Mouse (Mus musculus) liver, embryonic 11.5 days (tissue): ENCODE data around the gene Adgrv1. TPM values are rescaled to one million over a fixed set of nuclear protein-coding genes. Genes with fewer than 3 reads are reported as not detected.

Experiments
- ATAC-seq: fragments of 200-750 bp; cut with Nextera tagmentation; replicated peaks from 2 replicates; pipeline ENCODE4 v1.8.0; 2017; ENCODE audit warnings: moderate number of reproducible peaks, mild to moderate bottlenecking, moderate TSS enrichment, moderate library complexity; ENCODE audit not compliant: low FRiP score
- DNase-seq: peaks from one replicate; pipeline ENCODE4 v3.0.0-alpha.2; 2017; ENCODE audit warnings: low spot score
- H3K27ac ChIP-seq: fragments of 300-500 bp; sonication (generic); 2 replicates; pipeline ENCODE4 v1.5.1; 2014; ENCODE audit warnings: mild to moderate bottlenecking, low read depth, low read length, control low read depth
- H3K27me3 ChIP-seq: fragments of 300-500 bp; sonication (generic); replicated peaks from 2 replicates; pipeline ENCODE4 v1.6.1; 2014; ENCODE audit warnings: low read length, mixed read lengths; ENCODE audit not compliant: control insufficient read depth, insufficient read depth
- H3K36me3 ChIP-seq: fragments of 300-500 bp; sonication (generic); 2 replicates; pipeline ENCODE4 v1.6.1; 2014; ENCODE audit warnings: mild to moderate bottlenecking, low read length, moderate library complexity, mixed read lengths; ENCODE audit not compliant: control insufficient read depth, insufficient read depth
- H3K4me1 ChIP-seq: fragments of 300-500 bp; sonication (generic); replicated peaks from 2 replicates; pipeline ENCODE4 v1.6.1; 2014; ENCODE audit warnings: low read length, mixed read lengths; ENCODE audit not compliant: control insufficient read depth, insufficient read depth
- H3K4me2 ChIP-seq: fragments of 300-500 bp; sonication (generic); 2 replicates; pipeline ENCODE4 v1.6.1; 2014; ENCODE audit warnings: mild to moderate bottlenecking, control low read depth, moderate library complexity
- H3K4me3 ChIP-seq: fragments of 300-500 bp; sonication (generic); 2 replicates; pipeline ENCODE4 v1.5.1; 2014; ENCODE audit warnings: low read depth, low read length, control low read depth
- H3K9ac ChIP-seq: fragments of 300-500 bp; sonication (generic); 2 replicates; pipeline ENCODE4 v1.6.1; 2014; ENCODE audit warnings: low read depth, low read length, control low read depth
- H3K9me3 ChIP-seq: fragments of 300-500 bp; sonication (generic); 2 replicates; pipeline ENCODE4 v1.6.1; 2016; ENCODE audit warnings: low read length, inconsistent platforms, mixed read lengths; ENCODE audit not compliant: control insufficient read depth
- whole genome bisulfite sequencing: fragments of 180-500 bp; shearing (Covaris S2); extraction: QIAGEN DNeasy Blood & Tissue Kit; methylation state at CpG from one replicate; pipeline ENCODE4 v1.1.7; 2014; 5-methylcytosine and 5-hydroxymethylcytosine counted together
- polyA plus RNA-seq: library from polyadenylated mRNA; unstranded; fragments of >200 nt; fragmentation: Nextera tagmentation; extraction: Ambion mirVana; gene quantifications from 2 replicates; pipeline ENCODE4 v1.2.1, GENCODE M21; 2014

The Adgrv1 gene
- polyA plus RNA-seq, 1 experiment from 2014 or later: 0.58 TPM

GRCm38 (mm10) chr13:81103794-81104193, 529.2 kb downstream of the Adgrv1 start:
- no peak overlapping the region for H3K4me2 ChIP-seq
- no peak overlapping the region for H3K9ac ChIP-seq
- no peak overlapping the region for H3K4me3 ChIP-seq
- DNase-seq: no peak
- 62% methylated on average over 4 of the region's 4 CpGs for WGBS
- no peaks in the 10 kb centered on the region for H3K36me3 ChIP-seq
- no peaks in the 10 kb centered on the region for H3K4me1 ChIP-seq
- H3K9me3 ChIP-seq: no peaks in the 10 kb centered on the region
- H3K27me3 ChIP-seq: no peaks in the 10 kb centered on the region
- no peak overlapping the region for H3K27ac ChIP-seq
- ATAC-seq: no peak

DNA sequence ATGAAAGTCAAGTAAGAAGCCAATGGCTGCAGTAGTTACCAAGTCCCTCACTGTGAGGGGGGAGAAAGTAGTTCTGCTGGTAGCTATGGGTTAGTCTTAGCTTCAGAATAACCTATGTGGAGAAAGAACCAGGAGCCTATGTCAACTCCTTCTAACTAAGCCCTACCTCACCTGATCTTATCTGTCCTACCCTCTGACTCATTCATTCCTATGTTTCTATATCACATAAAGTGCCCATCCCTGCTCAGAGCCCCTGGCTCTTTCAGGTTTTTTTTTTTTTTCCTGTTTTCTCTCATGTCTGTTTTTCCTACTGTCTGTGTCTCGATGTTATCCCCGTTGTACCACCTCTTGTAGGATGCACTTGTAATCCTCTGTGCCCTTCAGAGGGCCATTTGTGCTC, 536.5 kb downstream of the Adgrv1 start:
- Histone ChIP-seq H3K4me1 (no peaks in the 10 kb centered on the region), H3K9me3 (no peaks in the 10 kb centered on the region), H3K4me2 (no peak overlapping the region), H3K4me3 (no peak overlapping the region), H3K9ac (no peak overlapping the region), H3K36me3 (no peaks in the 10 kb centered on the region), H3K27ac (no peak overlapping the region), H3K27me3 (no peaks in the 10 kb centered on the region)
- DNase-seq: no peak
- 86% methylated on average over 2 of the region's 2 CpGs for WGBS
- ATAC-seq: no peak

DNA sequence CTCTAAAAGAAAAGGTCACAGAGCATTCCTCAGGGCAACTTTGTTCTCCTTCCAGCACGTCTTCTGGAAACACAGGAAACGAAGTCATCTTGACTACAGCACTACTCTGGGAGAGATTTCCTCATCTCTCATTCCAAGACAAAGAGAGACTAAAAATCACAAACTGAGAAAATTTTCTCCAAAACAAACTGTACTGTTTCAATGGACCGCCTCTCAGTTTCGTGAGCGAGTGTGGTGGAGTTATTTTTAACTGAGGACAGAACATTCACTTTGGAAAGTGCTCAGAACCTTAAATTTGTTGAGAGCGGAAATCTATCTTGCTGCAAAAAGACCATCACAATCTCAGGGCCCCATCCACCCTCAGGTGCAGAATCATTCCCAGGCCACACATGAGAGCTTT, 538.4 kb downstream of the Adgrv1 start:
- no peak for ATAC-seq
- 84% methylated on average over 6 of the region's 6 CpGs for WGBS
- no peak overlapping the region for H3K4me3 ChIP-seq

GRCm38 (mm10) chr13:81090051-81090836, 542.7 kb downstream of the Adgrv1 start:
- no peak overlapping the region for H3K4me2 ChIP-seq
- H3K36me3 ChIP-seq: no peaks in the 10 kb centered on the region
- H3K4me1 ChIP-seq: no peaks in the 10 kb centered on the region
- WGBS: 90% methylated on average over 1 of the region's 1 CpGs
- H3K9ac ChIP-seq: no peak overlapping the region
- H3K9me3 ChIP-seq: no peaks in the 10 kb centered on the region
- H3K4me3 ChIP-seq: no peak overlapping the region
- no peaks in the 10 kb centered on the region for H3K27me3 ChIP-seq
- H3K27ac ChIP-seq: no peak overlapping the region
- ATAC-seq (no peak), DNase-seq (no peak)

More for the DNA sequence above, 538.4 kb downstream of the Adgrv1 start:
- Histone ChIP-seq H3K27me3 (no peaks in the 10 kb centered on the region), H3K4me2 (no peak overlapping the region), H3K36me3 (no peaks in the 10 kb centered on the region), H3K9ac (no peak overlapping the region), H3K27ac (no peak overlapping the region), H3K4me1 (no peaks in the 10 kb centered on the region), H3K9me3 (no peaks in the 10 kb centered on the region)
- no peak for DNase-seq

- H3K27me3 ChIP-seq: no peaks in the 10 kb centered on the region
- WGBS: 67% methylated on average over 2 of the region's 2 CpGs
- H3K9me3 ChIP-seq: no peaks in the 10 kb centered on the region
- H3K36me3 ChIP-seq: no peaks in the 10 kb centered on the region
- H3K4me1 ChIP-seq: no peaks in the 10 kb centered on the region
- H3K4me2 ChIP-seq: no peak overlapping the region
- ATAC-seq: no peak
- H3K27ac ChIP-seq: no peak overlapping the region
- no peak overlapping the region for H3K4me3 ChIP-seq
- no peak for DNase-seq
- H3K9ac ChIP-seq: no peak overlapping the region
Observed at GRCm38 (mm10) chr13:81086969-81087682, 545.8 kb downstream of the Adgrv1 start.

DNA sequence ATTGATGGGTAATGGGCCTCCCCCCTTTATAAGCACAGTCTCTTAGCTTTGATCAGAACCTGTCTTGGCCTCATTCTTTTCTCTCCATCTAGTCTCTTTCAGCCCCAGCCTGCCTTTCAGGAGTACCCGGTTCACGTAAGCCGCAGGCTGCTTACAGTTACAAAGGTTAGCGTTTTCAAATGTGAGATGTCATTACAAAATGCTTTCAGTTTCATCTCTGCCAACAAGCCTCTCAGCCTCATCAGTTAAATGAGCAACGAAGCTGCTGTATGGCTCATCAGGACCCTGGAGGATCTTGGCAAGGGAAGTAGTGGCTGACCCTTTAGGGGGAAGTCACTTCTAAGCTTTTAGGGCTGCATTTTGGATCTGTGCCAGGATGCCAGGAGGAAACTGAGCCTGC, 560.7 kb downstream of the Adgrv1 start:
- Histone ChIP-seq H3K9ac (no peak overlapping the region), H3K27me3 (no peaks in the 10 kb centered on the region), H3K4me2 (no peak overlapping the region), H3K4me3 (no peak overlapping the region), H3K4me1 (no peaks in the 10 kb centered on the region), H3K36me3 (no peaks in the 10 kb centered on the region), H3K9me3 (no peaks in the 10 kb centered on the region), H3K27ac (no peak overlapping the region)
- WGBS: 88% methylated on average over 5 of the region's 5 CpGs
- DNase-seq (no peak), ATAC-seq (no peak)

- no peaks in the 10 kb centered on the region for H3K36me3 ChIP-seq
- H3K27ac ChIP-seq: no peak overlapping the region
- H3K4me1 ChIP-seq: no peaks in the 10 kb centered on the region
- H3K4me3 ChIP-seq: no peak overlapping the region
- ATAC-seq (no peak), DNase-seq (no peak)
- WGBS: 68% methylated on average over 4 of the region's 4 CpGs
- H3K9ac ChIP-seq: no peak overlapping the region
- H3K4me2 ChIP-seq: no peak overlapping the region
- no peaks in the 10 kb centered on the region for H3K9me3 ChIP-seq
- H3K27me3 ChIP-seq: no peaks in the 10 kb centered on the region
Observed at GRCm38 (mm10) chr13:81051448-81051847, 581.5 kb downstream of the Adgrv1 start.

- no peak for ATAC-seq
- no peak for DNase-seq
- H3K4me3 ChIP-seq: no peak overlapping the region
- WGBS: 62% methylated on average over 5 of the region's 5 CpGs
- no peak overlapping the region for H3K27ac ChIP-seq
- H3K36me3 ChIP-seq: no peaks in the 10 kb centered on the region
- H3K4me2 ChIP-seq: no peak overlapping the region
- no peak overlapping the region for H3K9ac ChIP-seq
- H3K4me1 ChIP-seq: no peaks in the 10 kb centered on the region
- H3K9me3 ChIP-seq: no peaks in the 10 kb centered on the region
- no peaks in the 10 kb centered on the region for H3K27me3 ChIP-seq
Observed at GRCm38 (mm10) chr13:81050911-81051310, 582.0 kb downstream of the Adgrv1 start.

DNA sequence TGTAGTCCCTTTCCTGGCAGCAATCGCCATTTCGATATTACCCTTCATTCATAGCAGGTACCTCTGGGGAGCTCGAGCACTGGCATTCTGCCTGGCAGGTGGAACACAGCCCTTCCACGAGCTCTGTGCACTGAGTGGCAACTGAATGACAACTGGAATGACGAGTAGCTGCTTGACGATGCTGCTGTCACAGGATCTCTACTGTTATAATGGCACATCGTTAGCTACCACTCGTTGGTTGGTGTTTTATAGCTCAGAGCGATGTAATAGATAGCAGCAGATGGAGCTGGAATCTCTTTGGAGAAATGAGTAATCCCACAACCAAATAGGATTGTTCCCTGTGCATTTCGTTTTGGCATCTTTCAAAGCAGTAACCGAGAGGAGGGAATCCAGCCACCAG, 587.6 kb downstream of the Adgrv1 start:
- no peak for ATAC-seq
- WGBS: 75% methylated on average over 11 of the region's 11 CpGs
- no peak overlapping the region for H3K27ac ChIP-seq

More for the DNA sequence above, 587.6 kb downstream of the Adgrv1 start:
- H3K9me3 ChIP-seq: no peaks in the 10 kb centered on the region
- H3K4me1 ChIP-seq: no peaks in the 10 kb centered on the region
- H3K36me3 ChIP-seq: no peaks in the 10 kb centered on the region
- no peak overlapping the region for H3K4me3 ChIP-seq
- no peak overlapping the region for H3K4me2 ChIP-seq
- no peaks in the 10 kb centered on the region for H3K27me3 ChIP-seq
- H3K9ac ChIP-seq: no peak overlapping the region
- DNase-seq: no peak
